Mouse (Mus musculus) MEL (cell line): ENCODE data around the gene C1qc.

ENCODE experiments used
- CTCF ChIP-seq, 3 experiments: IDR thresholded peaks in 2 of 3; conservative IDR thresholded peaks in 1 of 3; 2 replicates each; pipeline ENCODE4 v1.5.1; 2011 to 2012; ENCODE audit warnings: low read length in 3 of 3, low read depth in 2 of 3, mild to moderate bottlenecking in 2 of 3, improper control_type of control experiment in 1 of 3, inconsistent platforms in 1 of 3, mixed read lengths in 1 of 3, moderate library complexity in 1 of 3; ENCODE audit not compliant: control insufficient read depth in 1 of 3, insufficient read depth in 1 of 3, poor library complexity in 1 of 3, severe bottlenecking in 1 of 3
- E2F4 ChIP-seq: IDR thresholded peaks from 2 replicates; pipeline ENCODE4 v1.6.1; 2011; ENCODE audit warnings: low read depth, low read length, improper control_type of control experiment, borderline replicate concordance
- ELF1 ChIP-seq: IDR thresholded peaks from 2 replicates; pipeline ENCODE4 v1.6.1; 2014; ENCODE audit warnings: low read depth, mild to moderate bottlenecking, inconsistent platforms, low read length, improper control_type of control experiment, moderate library complexity
- EP300 ChIP-seq, 2 experiments: IDR thresholded peaks; 2 replicates each; pipeline ENCODE4 v1.6.1; 2011; ENCODE audit warnings: improper control_type of control experiment in 2 of 2, low read length in 2 of 2, low read depth in 1 of 2, mild to moderate bottlenecking in 1 of 2
- MAZ ChIP-seq: IDR thresholded peaks from 2 replicates; pipeline ENCODE4 v1.6.1; 2012; ENCODE audit warnings: low read depth, mild to moderate bottlenecking, inconsistent platforms, low read length, improper control_type of control experiment
- NRF1 ChIP-seq: IDR thresholded peaks from 2 replicates; pipeline ENCODE4 v1.6.1; 2014; ENCODE audit warnings: low read depth, mild to moderate bottlenecking, inconsistent platforms, low read length, improper control_type of control experiment, moderate library complexity; ENCODE audit not compliant: poor library complexity, insufficient read depth, severe bottlenecking
- POLR2A ChIP-seq, 2 experiments: IDR thresholded peaks; 2 replicates each; pipeline ENCODE4 v1.6.1; 2011 to 2012; ENCODE audit warnings: low read length in 2 of 2, mild to moderate bottlenecking in 2 of 2, control low read depth in 1 of 2, improper control_type of control experiment in 1 of 2, low read depth in 1 of 2, moderate library complexity in 1 of 2; ENCODE audit not compliant: control insufficient read depth in 1 of 2, insufficient read depth in 1 of 2, poor library complexity in 1 of 2
- POLR2AphosphoS2 ChIP-seq: IDR thresholded peaks from 2 replicates; pipeline ENCODE4 v1.6.1; 2011; ENCODE audit warnings: low read length, improper control_type of control experiment

DNA sequence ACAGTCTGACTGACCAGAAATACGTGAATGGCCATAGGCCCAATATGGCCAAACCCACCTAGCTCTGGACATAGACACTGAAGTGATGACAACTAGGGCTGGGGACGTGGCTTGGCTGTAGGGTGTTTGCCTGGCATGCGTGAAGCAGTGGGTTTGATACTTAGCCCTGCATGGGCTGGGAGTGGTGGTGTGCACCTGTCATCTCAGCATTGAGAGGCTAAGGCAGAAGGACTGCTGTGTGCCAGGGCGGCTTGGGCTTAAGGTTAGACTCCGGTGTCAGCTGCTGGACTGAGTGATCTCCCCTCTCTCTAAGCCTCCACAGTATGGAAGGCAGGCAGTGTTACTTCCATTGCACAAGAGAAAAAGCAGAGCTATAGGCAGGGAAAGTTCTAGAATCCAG is 45.1 kb upstream of the C1qc start:
- TF ChIP-seq CTCF (IDR thresholded peaks at IDR 0.05 in 2 of 3, conservative IDR thresholded peaks at IDR 0.05 in 1 of 3; ENCODE audit: control insufficient read depth in 1 of 3, insufficient read depth in 1 of 3, low read depth in 2 of 3, low read length in 3 of 3, poor library complexity in 1 of 3, severe bottlenecking in 1 of 3) (no peak), NRF1 (no peak), EP300 (IDR thresholded peaks at IDR 0.05; ENCODE audit: low read depth in 1 of 2, low read length in 2 of 2) (no peak), ELF1 (no peak), E2F4 (no peak), POLR2A (IDR thresholded peaks at IDR 0.05; ENCODE audit: control insufficient read depth in 1 of 2, insufficient read depth in 1 of 2, low read depth in 1 of 2, low read length in 2 of 2, poor library complexity in 1 of 2) (no peak), MAZ (no peak), POLR2AphosphoS2 (no peak)
